Mouse (Mus musculus) embryonic facial prominence, embryonic 11.5 days (tissue): ENCODE results near the gene Cenpt. TPM values are rescaled to one million over a fixed set of nuclear protein-coding genes. Genes with fewer than 3 reads are reported as not detected.
A peak's percentile ranks its signal among the peaks of the same experiment; 100 is the strongest.
"Not testable (repeated sequence)": the region's sequence is repeated elsewhere in the genome, so short reads cannot be mapped to it uniquely, and the experiment has no call there.

ENCODE experiments used
- ATAC-seq: fragments of 200-750 bp; cut with Nextera tagmentation; replicated peaks from 2 replicates; pipeline ENCODE4 v1.8.0; 2017; ENCODE audit warnings: low read depth; ENCODE audit not compliant: insufficient number of reproducible peaks, low FRiP score, low TSS enrichment
- DNase-seq: peaks from one replicate; pipeline ENCODE4 v3.0.0-alpha.2; 2015; ENCODE audit warnings: low spot score
- H3K27ac ChIP-seq: fragments of 300-500 bp; sonication (generic); replicated peaks from 2 replicates; pipeline ENCODE4 v1.5.1; 2014; ENCODE audit warnings: mild to moderate bottlenecking, low read depth, low read length, control low read depth
- H3K27me3 ChIP-seq: fragments of 300-500 bp; sonication (generic); 2 replicates; pipeline ENCODE4 v1.6.1; 2014; ENCODE audit warnings: mild to moderate bottlenecking, low read length, moderate library complexity, mixed read lengths; ENCODE audit not compliant: control insufficient read depth, insufficient read depth
- H3K36me3 ChIP-seq: fragments of 300-500 bp; sonication (generic); replicated peaks from 2 replicates; pipeline ENCODE4 v1.6.1; 2014; ENCODE audit warnings: low read depth, mild to moderate bottlenecking, low read length, moderate library complexity, mixed read lengths; ENCODE audit not compliant: control insufficient read depth, insufficient read depth
- H3K4me1 ChIP-seq: fragments of 300-500 bp; sonication (generic); 2 replicates; pipeline ENCODE4 v1.6.1; 2014; ENCODE audit warnings: low read length, mixed read lengths; ENCODE audit not compliant: control insufficient read depth, insufficient read depth
- H3K4me2 ChIP-seq: fragments of 300-500 bp; sonication (generic); 2 replicates; pipeline ENCODE4 v1.6.1; 2014; ENCODE audit warnings: low read depth, mild to moderate bottlenecking, control low read depth, low read length, moderate library complexity
- H3K4me3 ChIP-seq: fragments of 300-500 bp; sonication (generic); 2 replicates; pipeline ENCODE4 v1.5.1; 2014; ENCODE audit warnings: low read depth, low read length, control low read depth
- H3K9ac ChIP-seq: fragments of 300-500 bp; sonication (generic); replicated peaks from 2 replicates; pipeline ENCODE4 v1.6.1; 2014; ENCODE audit warnings: mild to moderate bottlenecking, control low read depth, low read length
- H3K9me3 ChIP-seq: fragments of 300-500 bp; sonication (generic); replicated peaks from 2 replicates; pipeline ENCODE4 v1.6.1; 2016; ENCODE audit warnings: mild to moderate bottlenecking, low read length, inconsistent platforms, mixed read lengths; ENCODE audit not compliant: control insufficient read depth
- WGBS: fragments of 180-500 bp; shearing (Covaris S2); extraction: QIAGEN DNeasy Blood & Tissue Kit; methylation state at CpG from one replicate; pipeline ENCODE4 v1.1.7; 2014; 5-methylcytosine and 5-hydroxymethylcytosine counted together
- polyA plus RNA-seq: library from polyadenylated mRNA; unstranded; fragments of >200 nt; fragmentation: Nextera tagmentation; extraction: Ambion mirVana; gene quantifications from 2 replicates; pipeline ENCODE4 v1.2.1, GENCODE M21; 2014

Cenpt gene
- polyA plus RNA-seq, 1 experiment from 2014 or later, result 50.8 TPM

DNA sequence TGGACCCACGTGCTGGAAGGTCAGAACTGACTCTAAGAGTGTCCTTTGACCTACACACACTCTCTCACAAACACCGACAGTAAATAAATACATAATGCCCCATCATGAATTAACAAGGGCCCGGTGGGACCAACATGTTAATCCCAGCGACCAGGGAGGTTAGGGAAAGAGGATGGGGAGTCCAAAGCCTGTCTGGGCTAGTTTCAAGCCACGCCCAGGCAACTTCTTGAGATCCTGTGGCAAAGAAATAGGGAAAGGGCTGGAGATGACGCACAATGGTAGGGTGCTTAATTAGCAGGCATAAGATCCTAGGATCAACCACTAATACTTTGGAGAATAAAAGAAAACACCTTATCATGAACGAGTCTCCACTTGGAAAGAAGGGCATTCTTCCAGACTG, 2.5 kb downstream of the Cenpt start:
- ATAC-seq (no peak), DNase-seq (no peak)
- Histone ChIP-seq H3K9me3 (no peaks in the 10 kb centered on the region), H3K4me2 (0 out of 2 replicates have a peak overlapping the region, but pooled peaks have one; percentile 13), H3K4me3 (no peak overlapping the region), H3K27me3 (no peaks in the 10 kb centered on the region), H3K9ac (no peak overlapping the region), H3K36me3 (peaks cover 14% of the 10 kb centered on the region), H3K27ac (no peak overlapping the region), H3K4me1 (peaks cover 2% of the 10 kb centered on the region; the same call in 1 of the 2 replicates)
- 74% methylated on average over 7 of the region's 7 CpGs for WGBS

DNA sequence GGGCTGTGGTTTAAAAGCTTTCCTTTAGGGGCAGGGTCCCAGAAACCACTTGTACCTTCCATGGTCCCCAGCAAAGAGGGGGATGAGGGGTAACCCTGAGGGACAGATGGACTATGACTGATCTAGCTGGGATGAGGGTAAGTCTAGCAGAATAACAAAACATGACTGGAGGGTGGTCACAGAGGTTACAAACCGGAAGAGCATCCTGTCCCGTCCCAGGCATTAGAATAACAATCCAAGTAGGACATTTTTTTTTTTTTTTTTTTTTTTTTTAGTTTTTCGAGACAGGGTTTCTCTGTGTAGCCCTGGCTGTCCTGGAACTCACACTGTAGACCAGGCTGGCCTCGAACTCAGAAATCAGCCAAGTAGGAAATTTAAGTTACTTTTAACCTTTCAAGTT, 3.1 kb downstream of the Cenpt start:
- Histone ChIP-seq H3K27me3 (no peaks in the 10 kb centered on the region), H3K36me3 (peaks cover 14% of the 10 kb centered on the region), H3K4me3 (no peak overlapping the region), H3K4me1 (peaks cover 2% of the 10 kb centered on the region; the same call in 1 of the 2 replicates), H3K27ac (no peak overlapping the region), H3K9me3 (no peaks in the 10 kb centered on the region), H3K4me2 (no peak overlapping the region), H3K9ac (no peak overlapping the region)
- DNase-seq (no peak), ATAC-seq (no peak)
- 84% methylated on average over 4 of the region's 4 CpGs for WGBS

DNA sequence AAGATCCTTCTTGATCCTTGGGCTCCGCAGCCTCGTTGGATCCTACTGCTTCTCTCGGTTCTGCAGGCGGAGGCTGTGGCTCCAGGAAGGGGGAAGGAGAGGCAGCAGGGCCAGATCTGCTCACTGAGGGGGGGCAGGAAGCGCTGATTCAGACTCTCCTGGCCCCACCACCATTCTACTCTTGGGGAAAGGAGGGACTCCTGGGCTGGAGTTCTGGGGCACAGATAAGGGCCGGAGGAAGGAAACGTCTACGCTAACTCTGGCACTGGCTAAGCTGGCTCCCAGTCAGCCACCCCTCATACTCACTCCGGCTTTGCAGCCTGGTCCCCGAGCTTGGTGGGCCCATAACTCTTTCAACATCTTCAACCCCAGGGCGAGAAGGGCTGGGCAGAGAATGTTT, 6.4 kb downstream of the Cenpt start:
- H3K4me3 ChIP-seq, result no peak overlapping the region
- peaks cover 27% of the 10 kb centered on the region for H3K36me3 ChIP-seq
- ATAC-seq, result no peak
- H3K27ac ChIP-seq, result no peak overlapping the region
- 94% methylated on average over 11 of the region's 11 CpGs for WGBS
- H3K4me1 ChIP-seq, result peaks cover 2% of the 10 kb centered on the region; the same call in 1 of the 2 replicates
- H3K9ac ChIP-seq, result no peak overlapping the region
- H3K27me3 ChIP-seq, result no peaks in the 10 kb centered on the region
- H3K4me2 ChIP-seq, result no peak overlapping the region
- DNase-seq, result no peak
- H3K9me3 ChIP-seq, result no peaks in the 10 kb centered on the region

DNA sequence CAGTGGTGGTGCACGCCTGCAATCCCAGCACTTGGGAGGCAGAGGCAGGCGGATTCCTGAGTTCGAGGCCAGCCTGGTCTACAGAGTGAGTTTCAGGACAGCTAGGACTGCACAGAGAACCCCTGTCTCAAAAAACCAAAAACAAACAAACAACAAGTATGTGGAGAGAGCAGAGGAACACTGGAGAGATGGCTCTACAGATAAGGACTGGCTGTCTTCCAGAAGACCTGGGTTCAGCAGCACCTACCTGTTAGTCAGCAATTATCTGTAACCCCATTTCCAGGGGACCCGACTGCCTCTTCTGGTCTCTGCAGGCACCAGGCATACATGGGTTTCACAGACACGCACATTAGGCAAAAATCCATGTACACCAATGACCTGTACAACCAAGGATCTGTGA, 13.9 kb downstream of the Cenpt start:
- DNase-seq (no peak), ATAC-seq (no peak)
- peaks cover 7% of the 10 kb centered on the region for H3K36me3 ChIP-seq
- no peak overlapping the region for H3K27ac ChIP-seq
- WGBS, result 91% methylated on average over 5 of the region's 5 CpGs
- no peak overlapping the region for H3K9ac ChIP-seq
- no peaks in the 10 kb centered on the region for H3K9me3 ChIP-seq
- no peak overlapping the region for H3K4me3 ChIP-seq
- H3K4me1 ChIP-seq, result no peaks in the 10 kb centered on the region
- no peak overlapping the region for H3K4me2 ChIP-seq
- H3K27me3 ChIP-seq, result no peaks in the 10 kb centered on the region

GRCm38 (mm10) chr8:105836991-105837390, 16.1 kb downstream of the Cenpt start:
- Histone ChIP-seq H3K9me3 (no peaks in the 10 kb centered on the region), H3K27me3 (no peaks in the 10 kb centered on the region), H3K4me2 (no peak overlapping the region), H3K4me1 (no peaks in the 10 kb centered on the region), H3K27ac (no peak overlapping the region), H3K4me3 (no peak overlapping the region), H3K9ac (no peak overlapping the region), H3K36me3 (no peaks in the 10 kb centered on the region; the same call in 1 of the 2 replicates)
- 81% methylated on average over 6 of the region's 6 CpGs for whole genome bisulfite sequencing
- no peak for ATAC-seq
- no peak for DNase-seq

DNA sequence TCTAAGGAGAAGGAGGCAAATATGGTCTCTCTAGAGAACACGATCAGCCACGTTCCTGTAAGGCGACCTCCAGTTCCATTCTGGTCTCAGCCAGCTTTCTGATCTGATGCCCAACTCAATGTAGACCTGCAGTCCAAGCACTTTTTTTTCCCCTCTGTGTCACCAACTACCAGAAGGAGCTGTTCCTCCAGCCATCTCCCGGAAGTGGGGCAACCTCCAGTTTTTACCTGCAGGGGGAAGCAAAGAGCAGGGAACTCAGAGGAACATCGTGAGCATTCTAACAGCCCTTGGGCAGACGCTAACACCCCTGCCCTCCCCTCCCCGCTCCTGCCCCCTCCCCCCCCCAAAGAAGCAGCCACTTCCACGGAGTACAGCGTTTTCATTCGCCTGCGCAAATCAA, 17.8 kb downstream of the Cenpt start:
- H3K36me3 ChIP-seq, result no peaks in the 10 kb centered on the region
- H3K4me2 ChIP-seq, result no peak overlapping the region
- H3K27me3 ChIP-seq, result no peaks in the 10 kb centered on the region
- no peaks in the 10 kb centered on the region for H3K9me3 ChIP-seq
- 26% methylated on average over 11 of the region's 11 CpGs for whole genome bisulfite sequencing
- H3K27ac ChIP-seq, result no peak overlapping the region
- H3K4me1 ChIP-seq, result no peaks in the 10 kb centered on the region
- H3K9ac ChIP-seq, result no peak overlapping the region
- DNase-seq (peak; percentile 61), ATAC-seq (no peak)
- H3K4me3 ChIP-seq, result no peak overlapping the region

DNA sequence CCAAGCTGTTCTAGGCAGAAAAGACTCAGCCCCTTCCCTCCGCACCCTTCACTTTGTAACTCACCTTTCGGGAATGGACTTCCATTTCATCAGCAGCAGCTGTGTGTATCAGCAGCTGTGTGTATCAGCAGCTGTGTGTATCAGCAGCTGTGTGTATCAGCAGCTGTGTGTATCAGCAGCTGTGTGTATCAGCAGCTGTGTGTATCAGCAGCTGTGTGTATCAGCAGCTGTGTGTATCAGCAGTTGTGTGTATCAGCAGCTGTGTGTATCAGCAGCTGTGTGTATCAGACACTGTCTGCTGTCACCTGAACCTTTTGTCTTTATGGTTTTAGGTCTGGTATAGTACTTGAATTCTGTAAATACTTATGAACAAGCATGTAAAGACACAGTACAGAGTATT, 19.3 kb downstream of the Cenpt start:
- H3K4me3 ChIP-seq, H3K27me3 ChIP-seq, ATAC-seq, H3K27ac ChIP-seq, H3K9me3 ChIP-seq, H3K9ac ChIP-seq, DNase-seq, H3K36me3 ChIP-seq, H3K4me2 ChIP-seq, H3K4me1 ChIP-seq: not testable (repeated sequence)
- 78% methylated on average over 2 of the region's 2 CpGs for WGBS

- H3K9ac ChIP-seq, result peak within 1 kb of the TSS; percentile 85
- H3K4me3 ChIP-seq, result peak within 1 kb of the TSS; percentile 86
- H3K4me1 ChIP-seq, result no peaks in the 10 kb centered on the region
- H3K4me2 ChIP-seq, result peak within 1 kb of the TSS; percentile 78
- 0 out of 2 replicates have a peak within 1 kb of the TSS, but pooled peaks have one; percentile 36 for H3K27ac ChIP-seq
- no peaks in the 10 kb centered on the region for H3K9me3 ChIP-seq
- DNase-seq (peak; percentile 99), ATAC-seq (peak; percentile 99)
- WGBS, result under 1% methylated on average over 52 of the region's 52 CpGs
- peaks cover 2% of the 10 kb centered on the region for H3K36me3 ChIP-seq
- H3K27me3 ChIP-seq, result no peaks in the 10 kb centered on the region
Measured at GRCm38 (mm10) chr8:105826861-105827848, 25.9 kb downstream of the Cenpt start, which contains the start of the genes Ranbp10 and Tsnaxip1. Ranbp10 (minus strand) TSS chr8:105827350. Tsnaxip1 (plus strand) TSS chr8:105827731.
